Mouse (Mus musculus) liver, embryonic 16.5 days (tissue): Measurements from ENCODE around the gene Mocs3. TPM values are rescaled to one million over a fixed set of nuclear protein-coding genes. Genes with fewer than 3 reads are reported as not detected.

Experiments used
- ATAC-seq: fragments of 200-750 bp; cut with Nextera tagmentation; 2 replicates; pipeline ENCODE4 v1.8.0; 2017; ENCODE audit warnings: low read depth, mild to moderate bottlenecking, moderate number of reproducible peaks, moderate library complexity
- H3K27ac ChIP-seq: fragments of 300-500 bp; sonication (generic); 2 replicates; pipeline ENCODE4 v1.5.1; 2014; ENCODE audit warnings: mild to moderate bottlenecking, low read length
- H3K27me3 ChIP-seq: fragments of 300-500 bp; sonication (generic); 2 replicates; pipeline ENCODE4 v1.6.1; 2014; ENCODE audit warnings: low read depth, low read length, mixed read lengths; ENCODE audit not compliant: control insufficient read depth, insufficient read depth
- H3K36me3 ChIP-seq: fragments of 300-500 bp; sonication (generic); 2 replicates; pipeline ENCODE4 v1.6.1; 2014; ENCODE audit warnings: mild to moderate bottlenecking; ENCODE audit not compliant: control insufficient read depth, insufficient read depth
- H3K4me1 ChIP-seq: fragments of 300-500 bp; sonication (generic); 2 replicates; pipeline ENCODE4 v1.6.1; 2014; ENCODE audit warnings: low read depth, low read length, mixed read lengths; ENCODE audit not compliant: control insufficient read depth
- H3K4me2 ChIP-seq: fragments of 300-500 bp; sonication (generic); 2 replicates; pipeline ENCODE4 v1.6.1; 2014; ENCODE audit warnings: low read depth, low read length, mixed read lengths
- H3K4me3 ChIP-seq: fragments of 300-500 bp; sonication (generic); 2 replicates; pipeline ENCODE4 v1.5.1; 2014; ENCODE audit warnings: low read depth, mild to moderate bottlenecking, low read length
- H3K9ac ChIP-seq: fragments of 300-500 bp; sonication (generic); 2 replicates; pipeline ENCODE4 v1.6.1; 2014; ENCODE audit warnings: low read depth, low read length
- H3K9me3 ChIP-seq: fragments of 300-500 bp; sonication (generic); replicated peaks from 2 replicates; pipeline ENCODE4 v1.6.1; 2016; ENCODE audit warnings: low read length; ENCODE audit not compliant: control insufficient read depth
- WGBS: fragments of 180-500 bp; shearing (Covaris S2); extraction: QIAGEN DNeasy Blood & Tissue Kit; methylation state at CpG from one replicate; pipeline ENCODE4 v1.1.7; 2014; ENCODE audit not compliant: insufficient replicate concordance; 5-methylcytosine and 5-hydroxymethylcytosine counted together
- polyA plus RNA-seq: library from polyadenylated mRNA; unstranded; fragments of >200 nt; fragmentation: Nextera tagmentation; extraction: Ambion mirVana; gene quantifications from 2 replicates; pipeline ENCODE4 v1.2.1, GENCODE M21; 2015

Gene Mocs3
- polyA plus RNA-seq, 1 experiment from 2014 or later, result 2.7 TPM

DNA sequence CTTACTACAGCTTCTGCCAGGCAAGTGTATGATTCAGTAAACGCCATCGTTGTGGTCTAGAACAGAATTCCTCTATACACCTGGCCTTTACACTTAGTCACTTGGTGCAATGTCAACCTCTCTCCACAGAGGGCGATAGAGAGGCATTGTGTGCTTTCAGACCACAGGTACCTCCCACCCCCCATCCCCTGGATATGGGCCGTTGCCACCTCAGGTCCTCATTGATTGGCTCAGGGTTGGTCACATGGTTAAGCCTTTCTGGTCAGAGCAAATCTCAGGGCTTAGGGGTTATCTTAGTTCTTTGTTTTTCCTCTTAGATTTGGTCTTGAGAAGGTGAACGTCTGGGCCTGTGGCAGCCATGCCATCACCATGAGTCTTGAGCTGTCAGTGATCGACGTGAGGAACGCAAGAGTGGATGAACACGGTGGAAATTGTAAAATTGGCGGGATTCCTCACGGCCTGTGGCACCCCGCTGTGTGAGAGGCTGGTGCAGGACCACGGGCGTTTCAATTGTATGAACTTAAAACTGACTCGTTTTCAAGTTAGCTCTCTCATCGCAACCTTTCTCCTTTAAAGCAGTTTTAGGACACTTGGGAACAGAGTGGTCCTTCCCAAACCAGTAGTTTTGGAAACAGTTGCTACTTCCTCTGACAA is 22.3 kb downstream of the Mocs3 start:
- no peak overlapping the region for H3K27ac ChIP-seq
- H3K27me3 ChIP-seq, result peaks cover 5% of the 10 kb centered on the region
- H3K4me2 ChIP-seq, result no peak overlapping the region
- 15% methylated on average over 16 of the region's 16 CpGs for WGBS
- ATAC-seq, result no peak
- H3K36me3 ChIP-seq, result no peaks in the 10 kb centered on the region
- H3K4me3 ChIP-seq, result no peak overlapping the region
- H3K9ac ChIP-seq, result no peak overlapping the region
- no peaks in the 10 kb centered on the region for H3K9me3 ChIP-seq
- no peaks in the 10 kb centered on the region for H3K4me1 ChIP-seq

GRCm38 (mm10) chr2:168253822-168254221 is 23.4 kb downstream of the Mocs3 start:
- no peak overlapping the region for H3K9ac ChIP-seq
- H3K27me3 ChIP-seq, result peaks cover 5% of the 10 kb centered on the region
- no peak overlapping the region for H3K27ac ChIP-seq
- ATAC-seq, result no peak
- H3K4me3 ChIP-seq, result no peak overlapping the region
- H3K4me2 ChIP-seq, result no peak overlapping the region
- WGBS, result 22% methylated on average over 7 of the region's 7 CpGs
- H3K4me1 ChIP-seq, result no peaks in the 10 kb centered on the region
- H3K9me3 ChIP-seq, result no peaks in the 10 kb centered on the region
- no peaks in the 10 kb centered on the region for H3K36me3 ChIP-seq

DNA sequence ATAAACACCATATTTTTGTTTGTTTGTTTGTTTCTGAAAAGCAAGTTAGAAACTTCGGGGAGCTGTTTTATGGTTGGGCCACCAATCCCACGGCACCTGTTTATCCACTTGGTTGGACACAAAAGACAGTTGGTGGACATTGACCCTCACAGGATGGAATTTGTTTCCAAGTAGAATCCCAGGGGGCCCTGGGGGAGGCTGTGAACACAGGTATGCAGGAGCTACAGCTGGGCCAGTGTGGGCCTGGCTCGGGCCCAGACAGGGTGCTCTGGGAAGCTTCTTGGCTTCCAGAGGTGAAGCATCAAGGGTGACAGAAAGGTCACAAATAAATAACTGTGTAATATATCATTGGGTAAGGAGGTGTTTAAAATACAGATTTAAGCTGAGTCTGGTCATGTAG is 26.1 kb downstream of the Mocs3 start:
- WGBS, result 58% methylated on average over 3 of the region's 3 CpGs
- H3K27me3 ChIP-seq, result peaks cover 5% of the 10 kb centered on the region

DNA sequence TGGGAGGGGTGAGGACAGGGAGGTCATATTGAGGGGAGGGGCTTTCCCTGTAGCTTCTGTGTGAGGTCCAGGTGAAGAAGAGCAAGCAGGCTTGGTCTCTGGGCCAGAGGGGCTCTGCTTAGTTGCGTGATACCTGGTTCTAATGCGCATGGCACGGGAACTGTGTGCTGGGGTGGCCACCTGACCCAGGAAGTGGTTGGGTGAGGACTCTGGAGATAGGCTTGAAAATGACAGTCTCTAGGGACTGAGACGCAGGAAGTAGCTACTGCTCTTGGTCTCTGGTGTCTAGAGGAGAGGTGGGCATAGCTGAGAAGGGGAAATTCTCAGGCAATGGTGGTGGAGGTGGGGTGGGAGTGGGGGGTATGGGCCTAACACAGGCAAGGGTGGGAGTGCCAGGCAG is 26.8 kb downstream of the Mocs3 start:
- WGBS, result 45% methylated on average over 4 of the region's 4 CpGs
- no peaks in the 10 kb centered on the region for H3K36me3 ChIP-seq
- peaks cover 5% of the 10 kb centered on the region for H3K27me3 ChIP-seq
- H3K9me3 ChIP-seq, result no peaks in the 10 kb centered on the region
- H3K4me1 ChIP-seq, result no peaks in the 10 kb centered on the region
- ATAC-seq, result no peak
- H3K4me3 ChIP-seq, result no peak overlapping the region
- H3K9ac ChIP-seq, result no peak overlapping the region
- no peak overlapping the region for H3K27ac ChIP-seq
- H3K4me2 ChIP-seq, result no peak overlapping the region

More for the DNA sequence above, 26.1 kb downstream of the Mocs3 start:
- no peak overlapping the region for H3K9ac ChIP-seq
- no peaks in the 10 kb centered on the region for H3K36me3 ChIP-seq
- no peak overlapping the region for H3K4me3 ChIP-seq
- H3K27ac ChIP-seq, result no peak overlapping the region
- no peaks in the 10 kb centered on the region for H3K4me1 ChIP-seq
- no peaks in the 10 kb centered on the region for H3K9me3 ChIP-seq
- no peak overlapping the region for H3K4me2 ChIP-seq
- ATAC-seq, result no peak

DNA sequence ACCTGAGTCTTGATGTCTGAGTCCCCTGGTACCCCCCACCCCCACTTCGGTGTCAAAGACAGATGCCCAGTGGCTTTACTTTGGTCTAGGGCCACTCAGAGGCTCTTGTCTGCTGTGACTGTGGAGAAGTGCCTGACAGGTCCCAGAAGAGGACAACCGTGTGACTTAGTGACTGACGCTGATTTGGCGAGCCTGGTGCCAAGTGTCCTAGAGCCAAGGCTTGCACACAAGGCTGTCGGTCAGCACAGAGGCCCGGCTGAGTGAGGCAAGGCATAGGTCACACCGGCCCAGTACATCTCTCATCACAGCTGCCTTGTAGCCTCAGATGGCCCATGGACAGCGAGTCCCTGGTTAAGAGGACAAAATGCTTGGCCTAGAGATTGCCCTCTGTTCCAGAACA is 28.6 kb downstream of the Mocs3 start:
- 65% methylated on average over 8 of the region's 8 CpGs for WGBS

DNA sequence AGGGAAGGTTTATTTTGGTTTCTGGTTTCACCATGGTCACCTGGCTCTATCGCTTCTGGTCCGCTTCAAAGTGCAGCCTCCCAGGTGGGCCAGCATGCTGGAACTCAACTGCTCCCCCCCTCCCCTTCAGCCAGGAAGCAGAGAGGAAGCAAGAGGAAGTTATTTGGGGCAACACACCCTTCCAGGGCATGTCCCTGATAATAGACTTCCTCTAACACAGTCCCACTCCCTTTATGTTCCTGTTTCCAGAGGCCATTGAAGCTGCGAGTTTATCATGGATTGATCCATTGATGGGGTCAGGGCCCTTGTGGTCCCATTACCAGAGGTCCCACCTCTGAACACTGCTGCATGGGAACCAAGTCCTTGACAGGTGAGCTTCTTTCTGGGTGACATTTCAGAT is 29.7 kb downstream of the Mocs3 start:
- H3K4me1 ChIP-seq, result no peaks in the 10 kb centered on the region
- H3K9me3 ChIP-seq, result no peaks in the 10 kb centered on the region
- H3K27ac ChIP-seq, result no peak overlapping the region
- H3K36me3 ChIP-seq, result no peaks in the 10 kb centered on the region
- no peaks in the 10 kb centered on the region for H3K27me3 ChIP-seq
- no peak overlapping the region for H3K9ac ChIP-seq
- 34% methylated on average over 3 of the region's 3 CpGs for WGBS
- ATAC-seq, result no peak
- no peak overlapping the region for H3K4me2 ChIP-seq
- H3K4me3 ChIP-seq, result no peak overlapping the region

More for the DNA sequence above, 28.6 kb downstream of the Mocs3 start:
- Histone ChIP-seq H3K4me3 (no peak overlapping the region), H3K9me3 (no peaks in the 10 kb centered on the region), H3K9ac (no peak overlapping the region), H3K36me3 (no peaks in the 10 kb centered on the region), H3K4me2 (no peak overlapping the region), H3K4me1 (no peaks in the 10 kb centered on the region), H3K27me3 (no peaks in the 10 kb centered on the region), H3K27ac (no peak overlapping the region)
- ATAC-seq, result no peak

- no peak overlapping the region for H3K9ac ChIP-seq
- H3K27ac ChIP-seq, result no peak overlapping the region
- no peaks in the 10 kb centered on the region for H3K36me3 ChIP-seq
- WGBS, result 65% methylated on average over 10 of the region's 10 CpGs
- no peaks in the 10 kb centered on the region for H3K27me3 ChIP-seq
- H3K4me2 ChIP-seq, result no peak overlapping the region
- no peaks in the 10 kb centered on the region for H3K9me3 ChIP-seq
- H3K4me3 ChIP-seq, result no peak overlapping the region
- no peaks in the 10 kb centered on the region for H3K4me1 ChIP-seq
- ATAC-seq, result no peak
Measured at GRCm38 (mm10) chr2:168260900-168261299, 30.5 kb downstream of the Mocs3 start.

- H3K9ac ChIP-seq, result no peak overlapping the region
- H3K36me3 ChIP-seq, result no peaks in the 10 kb centered on the region
- H3K4me2 ChIP-seq, result no peak overlapping the region
- WGBS, result 25% methylated on average over 7 of the region's 7 CpGs
- H3K9me3 ChIP-seq, result no peaks in the 10 kb centered on the region
- no peak overlapping the region for H3K4me3 ChIP-seq
- ATAC-seq, result no peak
- H3K27me3 ChIP-seq, result peaks cover 8% of the 10 kb centered on the region
- H3K4me1 ChIP-seq, result no peaks in the 10 kb centered on the region
- no peak overlapping the region for H3K27ac ChIP-seq
Measured at GRCm38 (mm10) chr2:168268033-168268432, 37.6 kb downstream of the Mocs3 start.

DNA sequence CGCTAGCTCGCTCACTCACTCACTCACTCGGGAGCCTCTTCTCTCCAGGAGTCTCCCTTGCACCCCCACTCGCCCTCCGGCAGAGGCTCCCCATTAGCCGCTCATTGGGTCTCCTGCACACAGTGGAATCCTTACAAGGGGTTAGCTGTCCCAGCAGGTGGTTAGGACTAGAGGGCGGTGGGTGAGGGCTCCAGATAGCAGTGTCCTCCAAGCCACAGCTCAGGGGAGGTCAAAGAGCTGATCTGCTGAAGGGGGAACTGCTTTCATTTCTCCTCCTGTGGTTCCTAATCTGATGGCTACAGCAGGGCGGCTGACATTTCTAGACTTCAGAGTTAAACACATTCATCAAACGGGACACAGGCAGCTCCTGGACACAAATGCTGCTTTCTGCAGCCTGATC is 43.0 kb downstream of the Mocs3 start:
- Histone ChIP-seq H3K27me3 (peaks cover 25% of the 10 kb centered on the region), H3K4me1 (no peaks in the 10 kb centered on the region), H3K36me3 (no peaks in the 10 kb centered on the region), H3K4me2 (no peak overlapping the region), H3K27ac (no peak overlapping the region), H3K9me3 (no peaks in the 10 kb centered on the region), H3K4me3 (no peak overlapping the region), H3K9ac (no peak overlapping the region)
- 14% methylated on average over 9 of the region's 9 CpGs for WGBS
- ATAC-seq, result no peak
